Mouse (Mus musculus) liver, adult 2 months (tissue): ENCODE measurements around the gene Hist2h3c1.

Experiments
- CTCF ChIP-seq: fragments of 200-500 bp; IDR thresholded peaks from 2 replicates; pipeline ENCODE4 v1.5.1; 2011; ENCODE audit warnings: low read depth, low read length, control low read depth
- POLR2A ChIP-seq: fragments of 200-500 bp; IDR thresholded peaks from 2 replicates; pipeline ENCODE4 v1.6.1; 2011; ENCODE audit warnings: low read length, control low read depth; ENCODE audit not compliant: insufficient read depth; ENCODE audit errors: extremely low read depth

- TF ChIP-seq POLR2A, result no peak
- TF ChIP-seq CTCF, result no peak
Measured at GRCm38 (mm10) chr3:96266132-96266710, 19.7 kb downstream of the Hist2h3c1 start.
